Mouse (Mus musculus) liver, embryonic 15.5 days (tissue): ENCODE data around the gene Vmn1r137. TPM values are rescaled to one million over a fixed set of nuclear protein-coding genes. Genes with fewer than 3 reads are reported as not detected.
"Not testable (repeated sequence)": the region's sequence is repeated elsewhere in the genome, so short reads cannot be mapped to it uniquely, and the experiment has no call there.

Source experiments
- ATAC-seq: fragments of 200-750 bp; cut with Nextera tagmentation; 2 replicates; pipeline ENCODE4 v1.8.0; 2017; ENCODE audit warnings: moderate number of reproducible peaks, mild to moderate bottlenecking, moderate library complexity; ENCODE audit not compliant: insufficient read depth
- H3K27ac ChIP-seq: fragments of 300-500 bp; sonication (generic); replicated peaks from 2 replicates; pipeline ENCODE4 v1.5.1; 2015; ENCODE audit warnings: mild to moderate bottlenecking, inconsistent platforms
- H3K27me3 ChIP-seq: fragments of 300-500 bp; sonication (generic); 2 replicates; pipeline ENCODE4 v1.6.1; 2015; ENCODE audit warnings: mild to moderate bottlenecking, inconsistent platforms
- H3K36me3 ChIP-seq: fragments of 300-500 bp; sonication (generic); replicated peaks from 2 replicates; pipeline ENCODE4 v1.6.1; 2015; ENCODE audit warnings: moderate library complexity, mild to moderate bottlenecking, inconsistent platforms
- H3K4me1 ChIP-seq: fragments of 300-500 bp; sonication (generic); replicated peaks from 2 replicates; pipeline ENCODE4 v1.6.1; 2015; ENCODE audit warnings: inconsistent platforms
- H3K4me2 ChIP-seq: fragments of 300-500 bp; sonication (generic); 2 replicates; pipeline ENCODE4 v1.6.1; 2015; ENCODE audit warnings: moderate library complexity, mild to moderate bottlenecking, inconsistent platforms
- H3K4me3 ChIP-seq: fragments of 300-500 bp; sonication (generic); replicated peaks from 2 replicates; pipeline ENCODE4 v1.5.1; 2015; ENCODE audit warnings: mild to moderate bottlenecking, inconsistent platforms
- H3K9ac ChIP-seq: fragments of 300-500 bp; sonication (generic); 2 replicates; pipeline ENCODE4 v1.6.1; 2015; ENCODE audit warnings: moderate library complexity, mild to moderate bottlenecking, inconsistent platforms
- H3K9me3 ChIP-seq: fragments of 300-500 bp; sonication (generic); replicated peaks from 2 replicates; pipeline ENCODE4 v1.6.1; 2016; ENCODE audit warnings: inconsistent platforms
- WGBS: fragments of 180-500 bp; shearing (Covaris S2); methylation state at CpG from one replicate; pipeline ENCODE4 v1.1.7; 2015; ENCODE audit warnings: mixed read lengths; ENCODE audit not compliant: insufficient replicate concordance; 5-methylcytosine and 5-hydroxymethylcytosine counted together
- polyA plus RNA-seq: library from polyadenylated mRNA; unstranded; fragments of >200 nt; fragmentation: Nextera tagmentation; extraction: Ambion mirVana; gene quantifications from 2 replicates; pipeline ENCODE4 v1.2.1, GENCODE M21; 2015

Vmn1r137 gene
- polyA plus RNA-seq = not detected in 2 replicates

DNA sequence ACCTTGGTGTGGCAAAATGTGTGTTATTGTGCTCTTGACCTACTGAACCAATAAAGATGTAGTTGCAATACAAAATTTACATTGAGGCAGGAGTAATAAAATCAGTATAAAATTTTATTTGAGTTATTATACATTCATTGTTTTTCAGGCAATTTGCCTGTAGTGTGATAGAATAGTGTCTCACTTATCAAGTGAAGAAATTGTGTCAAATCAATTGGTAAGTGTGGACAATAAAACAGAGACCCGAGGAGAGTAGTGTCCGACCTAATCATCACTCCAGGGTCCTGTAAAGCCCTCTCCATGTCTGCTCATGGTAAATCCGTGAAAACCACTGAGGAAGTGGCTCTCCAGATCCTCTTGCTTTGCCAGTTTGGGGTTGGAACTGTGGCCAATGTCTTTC, at the start of gene Vmn1r137:
Gene Vmn1r137 (plus strand): TSS at position 301 of the 400 bp plus-strand sequence.
- not testable (repeated sequence) for H3K27me3 ChIP-seq, H3K36me3 ChIP-seq, H3K4me3 ChIP-seq, H3K4me1 ChIP-seq, H3K9ac ChIP-seq, ATAC-seq, H3K4me2 ChIP-seq, H3K27ac ChIP-seq, H3K9me3 ChIP-seq
- WGBS = no CpG with 5 or more reads among the region's 3 CpGs

DNA sequence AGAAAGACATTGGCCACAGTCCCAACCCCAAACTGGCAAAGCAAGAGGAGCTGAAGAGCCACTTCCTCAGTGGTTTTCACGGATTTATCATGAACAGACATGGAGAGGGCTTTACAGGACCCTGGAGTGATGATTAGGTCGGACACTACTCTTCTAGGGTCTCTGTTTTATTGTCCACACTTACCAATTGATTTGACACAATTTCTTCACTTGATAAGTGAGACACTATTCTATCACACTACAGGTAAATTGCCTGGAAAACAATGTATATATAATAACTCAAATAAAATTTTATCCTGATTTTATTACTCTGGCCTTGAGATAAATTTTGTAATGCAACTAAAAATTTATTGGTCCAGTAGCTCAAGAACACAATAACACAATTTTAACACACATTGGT, 34.4 kb downstream of the Vmn1r137 start, which contains the start of gene Vmn1r138:
Gene Vmn1r138 (minus strand): TSS at position 101 of the 400 bp plus-strand sequence.
- H3K4me1 ChIP-seq, H3K4me3 ChIP-seq, H3K9me3 ChIP-seq, H3K36me3 ChIP-seq, ATAC-seq, H3K4me2 ChIP-seq, H3K27ac ChIP-seq, H3K9ac ChIP-seq, H3K27me3 ChIP-seq: not testable (repeated sequence)
- WGBS = no CpG with 5 or more reads among the region's 2 CpGs

Other genes starting within 250 kb of the Vmn1r137 start
- not detected in 2 replicates for gene Gm4175, start 233.1 kb upstream of the Vmn1r137 start, polyA plus RNA-seq
- gene Gm4177, start 197.9 kb upstream of the Vmn1r137 start, polyA plus RNA-seq = not detected in 2 replicates
- gene Vmn1r135, start 162.2 kb upstream of the Vmn1r137 start, polyA plus RNA-seq = not detected in 2 replicates
- not detected in 2 replicates for gene Gm5725, start 150.3 kb upstream of the Vmn1r137 start, polyA plus RNA-seq
- not detected in 2 replicates for gene Gm5891, start 73.3 kb upstream of the Vmn1r137 start, polyA plus RNA-seq
- not detected in 2 replicates for gene Vmn1r138, start 34.3 kb downstream of the Vmn1r137 start, polyA plus RNA-seq
- not detected in 2 replicates for gene Gm6176, start 61.7 kb downstream of the Vmn1r137 start, polyA plus RNA-seq
- not detected in 2 replicates for gene Vmn1r139, start 74.5 kb downstream of the Vmn1r137 start, polyA plus RNA-seq
- not detected in 2 replicates for gene Gm16451, start 123.7 kb downstream of the Vmn1r137 start, polyA plus RNA-seq
- not detected in 2 replicates for gene Gm10666, start 140.2 kb downstream of the Vmn1r137 start, polyA plus RNA-seq
- gene Vmn1r142, start 169.4 kb downstream of the Vmn1r137 start, polyA plus RNA-seq = not detected in 2 replicates
- gene Vmn1r143, start 194.8 kb downstream of the Vmn1r137 start, polyA plus RNA-seq = not detected in 2 replicates
- gene Gm8653, start 206.7 kb downstream of the Vmn1r137 start, polyA plus RNA-seq = not detected in 2 replicates
- not detected in 2 replicates for gene Gm8453, start 234.9 kb downstream of the Vmn1r137 start, polyA plus RNA-seq